Mouse (Mus musculus) C2C12 (cell line): ENCODE measurements around the gene Zfp558.

ENCODE experiments used
- CTCF ChIP-seq: IDR thresholded peaks from one replicate; pipeline ENCODE4 v1.5.1; 2011; ENCODE audit not compliant: control insufficient read depth, insufficient read depth, insufficient read length
- MAX ChIP-seq: IDR thresholded peaks from one replicate; pipeline ENCODE4 v1.6.1; 2011; ENCODE audit warnings: mild to moderate bottlenecking, control low read depth

GRCm38 (mm10) chr9:18430354-18430753 lies 47.7 kb downstream of the Zfp558 start, which contains the start of gene Mbd3l2:
- no peak for TF ChIP-seq MAX
- TF ChIP-seq CTCF, result no peak
